Mouse (Mus musculus) adrenal gland, adult 8-10 months (tissue): ENCODE measurements at regions not wholly inside any gene's neighbourhood (a gene's known extent, or its start where the extent isn't known, plus 50 kb on each side); places are given as distances from the start of the nearest gene placed in this dataset.

ENCODE experiments used
- DNase-seq: peaks from one replicate; pipeline ENCODE4 v3.0.0; 2022

DNA sequence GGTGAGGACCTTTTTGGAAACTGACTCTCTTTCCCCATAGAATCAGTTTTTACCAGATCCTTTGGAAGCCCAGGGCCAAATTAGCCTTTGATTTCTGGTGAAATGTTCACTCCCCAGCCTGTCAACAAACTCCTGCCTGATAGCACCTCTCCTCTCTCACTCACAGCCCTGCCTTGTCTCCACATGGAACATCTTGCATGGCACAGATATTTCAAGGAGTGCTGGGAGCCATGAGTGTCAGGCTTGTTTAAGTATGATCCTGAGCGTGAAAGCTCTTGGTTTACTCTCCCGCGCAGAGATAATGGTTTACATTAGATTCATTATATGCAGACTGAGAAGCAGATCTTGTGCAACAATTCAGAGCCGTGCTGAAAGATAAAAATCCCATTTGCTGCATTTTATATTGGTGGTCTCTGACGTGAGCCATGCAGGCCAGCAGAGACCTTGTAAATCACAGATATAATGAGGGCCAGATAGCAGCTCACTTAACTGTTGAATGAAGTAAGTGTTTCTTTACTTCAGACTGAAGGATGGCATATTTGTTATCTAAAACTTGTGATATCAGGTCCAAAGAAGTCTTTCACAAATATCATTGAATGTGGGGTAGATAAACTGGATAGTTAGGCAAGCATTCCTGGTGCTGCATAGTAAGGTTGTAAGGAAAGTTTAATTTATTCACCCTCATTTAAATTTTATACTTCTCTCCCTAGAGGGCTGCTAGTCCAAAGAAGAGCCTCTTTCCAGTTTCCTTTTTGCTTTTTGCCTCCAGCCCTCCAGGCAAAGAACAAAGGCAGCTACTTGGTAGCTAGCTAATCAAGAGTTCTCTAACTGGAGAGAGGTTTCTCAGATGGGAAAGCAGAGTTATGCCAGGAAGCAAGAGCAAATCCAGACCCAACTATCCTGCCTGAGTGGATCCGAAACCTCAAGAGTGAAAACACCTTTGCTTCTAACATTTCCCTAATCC is 81.8 kb downstream of the Tbx18 start:
- no peak for DNase-seq

DNA sequence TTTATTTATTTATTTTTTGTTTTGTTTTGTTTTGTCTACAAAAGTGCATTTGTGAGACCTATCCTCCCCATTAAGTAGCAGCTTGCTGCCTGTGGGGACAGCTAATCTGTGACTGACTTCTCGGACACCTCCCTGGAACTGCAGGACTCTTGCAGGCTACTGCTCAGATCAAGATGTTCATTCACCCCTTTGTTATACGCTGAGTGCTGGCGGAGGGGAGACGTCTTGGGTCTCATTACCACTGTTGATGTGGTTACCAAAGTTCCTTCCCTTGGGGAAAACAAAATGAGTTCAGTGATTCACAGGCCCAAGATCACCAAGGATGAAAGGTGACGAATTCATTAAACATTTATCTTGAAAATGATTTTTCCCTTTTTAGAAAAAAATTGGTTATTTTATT is 82.7 kb downstream of the Tbx18 start:
- no peak for DNase-seq

DNA sequence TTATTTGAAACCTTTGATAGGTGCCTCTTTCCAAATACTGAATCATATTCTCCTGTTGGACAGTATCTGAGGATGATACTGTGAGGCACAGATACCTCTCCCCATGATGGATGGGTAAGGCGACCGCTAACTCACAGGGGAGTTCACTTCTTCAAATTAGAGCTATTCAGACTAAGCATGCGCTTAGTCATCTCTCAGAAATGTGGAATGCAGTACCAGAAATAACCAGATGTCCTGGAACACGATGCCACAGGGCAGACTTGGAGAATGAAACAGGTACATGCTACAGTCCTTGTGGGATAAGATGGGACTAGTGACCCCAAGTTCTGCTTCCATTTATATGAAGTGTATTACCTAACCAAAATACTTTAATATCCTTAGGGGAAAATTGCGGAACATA is 86.0 kb downstream of the Tbx18 start:
- no peak for DNase-seq

DNA sequence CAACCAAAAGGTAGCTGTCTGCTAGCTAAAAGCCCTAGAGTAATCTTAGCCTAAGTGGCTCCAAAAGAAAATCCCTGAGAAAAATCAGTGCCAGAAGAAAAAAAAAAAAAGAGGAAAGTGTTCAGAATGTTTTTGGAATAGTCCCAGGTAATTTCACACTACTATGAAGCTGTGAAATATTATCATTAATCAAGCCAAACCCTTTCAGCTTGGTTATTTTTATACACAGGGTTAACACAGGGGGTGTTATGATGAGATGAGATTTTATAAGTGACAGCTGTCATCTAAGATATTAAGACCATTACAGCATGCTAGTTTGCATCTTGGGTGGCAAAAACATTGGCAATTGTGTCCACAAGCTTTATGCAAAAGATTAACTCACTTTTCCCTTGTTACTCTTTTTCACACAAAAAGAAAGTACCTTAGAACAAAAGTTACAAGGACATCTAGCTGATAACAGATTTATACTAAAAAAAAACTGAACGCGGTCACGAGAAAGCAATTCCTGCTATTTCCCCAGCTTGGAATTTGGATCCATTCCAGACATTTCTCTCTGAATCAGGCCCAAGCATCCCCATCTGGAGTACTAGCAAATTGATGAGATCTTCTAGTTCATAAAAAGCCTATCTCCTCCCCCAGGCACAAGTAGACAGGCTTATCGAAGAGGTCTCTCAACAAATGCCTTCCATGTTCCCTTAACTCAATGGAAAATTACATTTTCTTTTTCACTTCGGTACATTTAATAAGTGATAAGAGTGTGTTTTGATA is 97.0 kb downstream of the Tbx18 start:
- DNase-seq = no peak

DNA sequence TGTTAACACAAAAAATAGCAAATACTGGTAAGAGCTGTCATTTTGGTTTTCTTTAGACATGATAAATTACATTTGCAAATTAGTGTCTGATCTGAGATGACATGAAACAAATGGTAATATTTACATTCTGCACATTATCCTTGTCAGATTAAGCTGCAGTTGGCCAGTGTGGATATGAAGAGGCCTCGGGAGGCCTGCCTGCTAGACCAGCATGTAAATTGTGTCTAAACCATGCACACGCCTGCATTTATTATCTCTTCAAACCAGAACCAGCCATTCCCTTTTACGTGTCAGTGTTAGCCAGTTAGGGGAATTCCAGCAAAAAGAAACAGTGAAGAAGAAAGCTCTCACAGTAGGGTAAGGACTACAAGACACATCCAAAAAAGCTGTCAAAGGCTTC is 104.6 kb downstream of the Tbx18 start:
- no peak for DNase-seq

DNA sequence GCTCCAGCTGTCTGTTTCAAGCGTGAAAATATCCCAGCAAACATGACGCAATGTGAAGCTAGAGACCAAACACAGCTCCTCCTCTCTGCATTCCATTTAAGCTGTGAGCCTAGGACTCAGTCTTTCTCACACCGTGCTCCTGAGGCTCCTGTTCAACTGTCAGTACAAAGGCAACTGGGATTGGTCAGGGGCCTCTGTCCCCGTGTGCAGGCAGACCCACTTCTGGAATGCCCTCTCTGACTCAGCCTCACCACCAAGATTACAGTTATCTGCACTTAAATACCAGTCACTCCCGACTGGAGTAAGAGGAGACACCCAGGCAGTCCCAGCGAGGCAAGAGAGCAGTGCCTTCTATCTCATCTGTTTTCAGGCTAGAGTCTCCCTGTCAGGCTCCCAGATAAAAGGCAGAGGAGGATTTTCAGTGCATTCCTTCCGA is 112.8 kb downstream of the Tbx18 start:
- DNase-seq = no peak

DNA sequence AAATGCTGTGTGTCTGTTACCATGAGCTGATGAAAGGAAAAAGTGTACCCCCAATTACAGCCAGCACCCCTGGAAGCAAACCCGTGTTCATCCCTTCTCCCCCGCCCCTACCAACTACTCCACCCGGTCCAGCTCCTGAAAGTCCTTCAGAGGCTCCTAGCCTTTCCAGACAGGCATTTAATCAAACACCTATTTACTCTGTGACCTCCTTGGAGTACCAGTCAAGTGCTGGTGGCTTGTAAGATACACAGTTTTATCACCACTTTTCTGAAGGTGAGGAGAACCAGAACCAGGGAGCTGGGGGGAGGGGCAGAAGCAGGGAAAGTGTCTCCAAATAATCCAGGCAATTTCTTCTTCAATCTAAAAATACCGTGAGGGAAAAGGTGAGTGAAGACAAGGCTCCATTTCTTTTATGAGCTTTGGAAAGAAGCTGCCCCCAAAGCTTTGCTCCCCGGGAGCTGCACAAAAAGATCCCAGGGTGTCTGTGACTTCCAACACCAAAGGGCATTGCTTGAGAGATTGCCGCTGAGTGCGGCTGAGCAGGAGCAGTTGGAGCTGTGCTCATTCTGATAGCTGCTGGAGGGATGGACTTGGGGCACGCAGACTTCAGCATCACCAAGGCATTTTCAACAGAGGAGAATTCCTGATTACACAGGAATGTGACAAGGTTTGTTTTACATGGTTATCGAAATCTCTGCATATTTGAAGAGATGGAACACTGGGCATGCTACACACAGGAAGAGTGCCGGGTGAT is 123.0 kb downstream of the Tbx18 start:
- DNase-seq = no peak

DNA sequence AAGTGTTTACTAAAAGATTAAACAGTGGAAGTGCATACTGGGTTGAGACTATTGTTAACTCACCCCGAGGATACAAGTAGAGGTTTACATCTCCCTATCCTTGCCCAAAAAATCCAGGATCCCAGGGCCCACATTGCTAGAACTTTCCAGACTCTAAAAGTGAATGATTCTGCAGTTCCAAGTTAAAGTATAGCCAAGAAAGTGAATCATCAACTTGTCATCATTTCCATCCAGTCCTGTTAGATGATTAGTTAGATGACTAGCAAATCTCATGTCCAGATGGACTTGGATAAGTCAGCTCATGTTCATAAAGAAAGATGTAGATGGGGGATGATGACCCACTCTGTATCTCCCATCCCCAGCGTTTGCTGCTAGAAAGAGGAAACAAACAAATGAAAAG is 155.5 kb downstream of the Tbx18 start:
- no peak for DNase-seq

DNA sequence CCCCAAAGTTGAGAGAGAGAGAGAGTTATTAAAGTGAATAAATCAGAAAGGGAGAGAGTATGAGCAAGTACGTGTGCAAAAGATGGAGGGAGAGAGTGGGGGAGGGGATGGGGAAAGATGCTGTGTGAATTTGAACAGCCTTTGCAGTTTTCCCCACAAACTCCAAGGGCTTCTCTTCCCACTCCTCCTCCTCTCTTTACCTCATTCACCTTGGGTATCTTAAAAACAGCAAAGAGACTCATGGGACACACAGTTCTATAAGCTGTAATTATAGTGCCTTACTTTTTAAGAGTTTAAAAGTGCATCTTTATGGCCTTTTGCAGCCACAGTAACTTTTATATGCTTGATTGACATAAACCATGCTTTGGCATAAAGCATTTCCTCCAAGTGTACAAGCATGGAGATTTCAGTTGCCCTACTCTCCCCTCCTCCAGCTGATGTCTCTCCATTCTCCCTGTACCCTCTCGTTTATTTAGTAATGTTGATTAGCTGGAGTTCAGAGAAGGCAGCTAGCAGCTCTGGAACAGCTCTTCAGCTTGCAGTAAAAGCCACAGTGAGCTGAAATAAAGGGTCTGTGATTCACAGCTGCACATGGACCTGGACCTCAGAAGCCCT is 156.7 kb downstream of the Tbx18 start:
- no peak for DNase-seq

DNA sequence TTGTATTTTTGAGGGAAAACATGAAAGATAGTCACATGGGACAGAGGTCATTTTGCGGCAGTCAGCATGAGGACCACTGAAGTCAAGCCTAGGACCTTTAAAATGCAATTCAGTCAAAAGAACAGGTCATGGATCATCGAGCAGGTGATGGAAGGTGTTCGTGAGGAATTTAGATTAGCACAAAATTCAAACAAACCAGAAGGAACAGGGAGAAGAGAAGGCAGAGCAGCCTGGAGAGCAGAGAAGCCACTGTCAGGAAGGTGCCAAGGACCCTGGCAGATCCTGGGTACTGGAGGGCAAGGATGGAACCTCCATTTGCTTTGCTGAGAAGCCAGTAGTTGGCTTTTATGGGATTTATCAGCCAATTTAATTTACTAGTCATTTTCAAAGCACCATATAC is 167.8 kb downstream of the Tbx18 start:
- no peak for DNase-seq

DNA sequence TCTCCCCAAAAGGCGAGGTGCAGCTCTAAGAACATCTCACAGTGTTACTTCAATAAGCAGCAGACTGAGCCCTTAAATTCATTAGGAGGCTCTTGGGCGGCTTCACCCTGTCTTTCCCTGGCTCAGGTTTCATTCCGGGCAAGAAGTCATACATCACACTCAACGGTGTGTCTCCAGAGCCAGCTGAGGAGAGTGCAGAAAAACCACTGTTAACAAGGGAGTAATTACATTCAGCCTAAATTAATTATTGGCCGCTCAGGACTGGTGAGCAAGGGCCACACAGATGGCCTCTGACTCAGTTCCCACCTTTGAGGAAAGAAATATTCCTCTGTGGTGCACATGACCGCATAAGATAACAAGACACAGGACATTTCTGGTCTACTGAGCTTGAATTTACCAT is 168.3 kb downstream of the Tbx18 start:
- DNase-seq = no peak

DNA sequence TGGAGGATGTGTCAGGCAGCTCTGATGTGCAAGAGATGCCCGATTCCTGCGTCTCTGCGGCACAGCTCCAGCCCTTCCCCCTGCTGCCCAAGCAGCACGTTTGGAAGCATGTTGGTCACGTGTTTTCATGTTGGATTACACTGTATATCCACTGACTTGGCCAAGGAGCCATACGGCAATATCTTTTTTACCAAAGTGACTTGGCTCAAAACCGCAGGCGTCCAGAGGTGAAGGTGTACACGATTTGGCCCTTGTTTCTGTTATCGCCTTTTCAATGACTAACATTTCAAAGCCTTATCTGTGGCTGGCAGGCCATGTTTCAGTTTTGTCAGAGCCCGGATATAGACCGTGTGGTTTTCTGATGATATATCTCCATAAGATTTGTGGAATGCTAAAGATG is 173.2 kb downstream of the Tbx18 start:
- no peak for DNase-seq

DNA sequence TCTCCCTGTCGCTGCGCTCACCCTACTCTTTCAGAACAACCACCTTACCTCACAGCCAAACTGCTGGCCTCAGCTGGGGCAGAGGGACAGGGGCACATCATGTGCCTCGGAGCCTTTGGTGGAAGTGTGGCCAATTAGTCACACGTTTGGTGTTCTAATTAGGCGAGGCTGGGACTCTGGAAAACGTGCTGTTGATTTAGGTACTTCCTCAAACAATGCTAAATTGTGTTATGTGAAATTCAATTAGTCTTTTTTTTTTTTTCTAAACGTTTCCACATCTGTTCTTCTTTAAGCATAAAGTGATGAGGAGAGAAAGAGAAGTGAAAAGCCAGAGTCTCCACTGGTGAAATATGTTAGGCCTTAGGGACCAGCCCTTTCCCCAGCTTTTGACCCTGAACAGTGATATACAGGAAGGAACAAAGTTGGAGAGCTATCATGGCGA is 174.1 kb downstream of the Tbx18 start:
- DNase-seq = no peak

DNA sequence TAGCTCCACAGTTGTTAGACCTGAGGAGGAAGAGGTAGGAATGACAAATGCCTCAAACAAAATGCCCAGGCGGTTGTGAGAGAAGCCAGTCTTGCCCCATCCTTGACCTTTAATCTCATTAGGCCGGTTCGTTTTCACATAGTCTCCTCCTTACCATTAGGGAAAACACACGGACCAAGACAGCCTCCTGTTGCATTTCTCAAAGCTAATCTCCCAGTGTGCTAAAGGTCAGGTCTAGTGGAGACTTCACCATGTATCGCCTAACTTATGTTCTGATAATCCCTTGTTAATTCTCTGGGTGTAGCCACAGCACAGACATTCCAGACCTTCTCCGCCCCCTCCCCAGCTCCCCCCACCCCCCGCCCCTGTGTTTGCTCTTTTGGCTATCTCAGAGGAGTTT is 174.5 kb downstream of the Tbx18 start:
- no peak for DNase-seq

DNA sequence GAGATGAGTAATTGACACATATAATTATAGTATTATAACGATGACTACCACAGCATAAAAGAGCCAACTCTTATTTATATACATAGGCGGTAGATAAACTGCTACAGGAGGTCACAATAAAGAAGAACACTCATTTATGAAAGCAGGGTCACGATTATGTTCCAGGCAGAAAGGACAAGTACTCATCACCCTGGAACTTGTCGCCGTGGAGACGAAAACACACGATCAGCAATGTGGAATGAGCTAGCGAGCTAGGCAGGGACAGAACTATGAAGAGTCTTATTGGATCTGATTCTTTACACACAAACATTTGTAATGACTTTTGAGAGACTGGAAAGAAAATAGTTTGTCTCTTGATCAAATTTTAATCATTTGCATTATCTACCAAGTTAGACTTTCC is 197.9 kb downstream of the Tbx18 start:
- DNase-seq = no peak

DNA sequence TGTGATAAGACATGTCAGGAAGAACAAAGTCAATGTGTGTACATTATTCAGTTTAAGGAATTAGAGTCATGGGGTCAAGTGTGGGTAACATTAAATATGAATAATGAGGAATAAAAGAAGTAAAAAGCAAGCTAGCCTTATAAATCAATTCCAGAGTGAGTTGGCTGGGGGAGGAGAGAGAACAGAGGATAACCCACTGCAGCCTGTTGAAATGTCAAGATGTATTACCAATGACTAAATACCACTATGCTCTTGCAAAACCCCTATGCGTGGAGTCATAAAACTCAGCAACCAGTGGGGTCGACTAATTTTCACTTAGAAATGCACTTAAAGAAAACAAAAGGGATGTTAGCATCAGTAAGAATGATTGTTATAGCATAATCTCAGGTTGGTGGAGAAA is 201.2 kb downstream of the Tbx18 start:
- DNase-seq = no peak

DNA sequence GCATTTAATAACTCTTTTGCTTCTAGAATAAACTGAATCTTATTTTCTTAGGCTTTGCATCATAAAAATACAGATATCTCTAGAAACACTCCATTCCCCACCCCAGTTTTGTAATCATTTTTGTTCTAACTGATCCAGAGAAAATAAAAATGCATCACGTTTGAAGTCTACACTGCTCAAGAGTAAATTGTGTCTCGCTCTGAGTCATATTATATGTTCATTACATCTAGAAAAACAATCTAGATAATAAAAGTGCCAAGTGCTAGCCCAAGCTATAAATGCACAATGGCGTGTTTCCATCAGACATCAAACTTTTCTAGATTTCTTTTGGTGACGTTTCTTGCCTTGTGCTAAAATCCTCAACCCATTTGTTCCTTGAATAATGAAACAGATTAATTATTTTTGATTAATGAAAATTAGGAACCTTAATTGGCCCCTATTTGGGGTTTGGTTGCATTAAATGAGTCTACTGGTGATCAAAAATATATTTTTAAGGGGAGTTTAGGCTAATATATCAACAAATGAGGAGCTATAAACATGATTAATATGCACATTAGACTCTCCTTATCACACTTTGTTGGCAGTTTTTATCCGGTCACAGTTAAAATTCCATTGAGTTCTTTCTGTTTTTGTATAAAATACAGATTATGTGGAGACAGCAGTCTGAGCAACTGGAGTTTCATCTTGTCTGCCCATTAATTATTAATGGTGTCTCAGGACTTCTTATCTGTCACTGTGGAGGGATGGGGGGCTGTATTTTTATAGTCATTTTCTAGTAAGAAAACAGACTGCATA is 206.0 kb downstream of the Tbx18 start:
- no peak for DNase-seq

DNA sequence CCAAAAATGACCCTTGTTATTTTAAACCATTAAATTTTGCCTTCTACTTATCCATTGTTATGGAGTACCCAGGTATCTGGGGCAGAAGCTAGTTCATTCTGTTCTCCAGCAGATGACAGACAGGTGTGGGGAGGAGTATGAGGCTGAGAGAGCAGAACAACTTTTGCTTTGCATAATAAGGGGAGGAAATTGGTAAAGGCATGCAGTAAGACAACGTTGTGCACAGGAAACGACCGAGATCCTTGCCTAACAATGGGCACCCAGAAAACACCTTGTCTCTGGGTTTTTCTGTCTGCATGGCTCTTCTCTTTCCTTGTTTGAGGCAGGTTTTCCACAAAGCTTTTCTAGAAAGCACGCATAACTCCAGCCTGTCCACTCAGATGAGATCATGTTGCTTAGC is 220.4 kb downstream of the Tbx18 start:
- no peak for DNase-seq

DNA sequence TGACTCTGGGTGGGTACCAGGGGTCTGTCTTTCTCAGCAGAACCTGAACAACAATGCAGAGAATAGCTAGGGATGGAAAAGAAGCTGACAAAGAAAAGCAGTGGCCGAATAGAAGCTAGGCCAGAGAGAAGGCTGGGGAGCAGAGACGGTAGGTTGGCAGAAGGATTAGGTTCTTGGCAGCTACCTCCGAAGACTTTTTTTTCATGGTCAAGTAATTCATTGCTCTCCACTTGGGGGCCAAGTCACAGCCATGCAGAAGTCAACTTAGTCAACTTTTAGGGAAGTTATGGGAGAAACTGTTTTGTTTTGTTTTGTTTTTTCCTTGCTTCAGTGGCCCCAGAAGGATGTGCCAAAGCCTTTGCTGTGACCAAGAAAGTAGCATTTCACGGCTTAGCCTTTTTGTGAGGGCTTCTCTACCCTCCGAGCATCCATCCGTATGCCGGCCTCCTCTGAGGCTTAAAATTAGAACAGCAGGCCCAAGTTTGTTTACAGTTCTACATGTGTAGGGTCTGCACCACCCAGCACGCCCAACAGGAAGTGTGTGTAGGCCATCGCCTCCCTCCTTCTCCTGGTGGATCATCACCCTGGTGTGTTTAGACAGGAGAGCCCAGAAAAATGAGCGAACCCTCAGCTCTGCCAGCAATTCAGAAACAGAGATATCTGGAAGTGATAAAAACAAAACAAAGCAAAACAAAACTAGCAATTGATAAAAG is 226.2 kb downstream of the Tbx18 start:
- DNase-seq = no peak

DNA sequence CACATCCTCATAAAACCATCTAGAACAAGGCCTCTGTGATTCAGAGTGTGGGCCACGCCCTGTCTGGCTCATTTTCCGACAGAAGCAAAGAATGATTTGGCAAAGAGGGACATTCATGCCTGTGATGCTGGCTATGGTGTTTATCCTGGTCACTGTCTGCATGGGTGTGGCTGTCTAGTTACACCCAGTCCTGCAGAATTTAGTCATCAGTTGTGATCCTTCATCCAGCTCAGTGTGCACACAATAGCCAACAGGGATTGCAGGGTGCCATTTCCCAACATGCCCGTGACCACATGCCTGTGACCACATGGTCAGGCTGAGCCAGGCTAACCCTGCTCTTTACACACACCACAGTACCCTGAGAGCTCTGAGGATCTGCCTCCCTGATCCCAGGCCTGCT is 208.8 kb upstream of the Cep162 start:
- DNase-seq = peak; percentile 2

DNA sequence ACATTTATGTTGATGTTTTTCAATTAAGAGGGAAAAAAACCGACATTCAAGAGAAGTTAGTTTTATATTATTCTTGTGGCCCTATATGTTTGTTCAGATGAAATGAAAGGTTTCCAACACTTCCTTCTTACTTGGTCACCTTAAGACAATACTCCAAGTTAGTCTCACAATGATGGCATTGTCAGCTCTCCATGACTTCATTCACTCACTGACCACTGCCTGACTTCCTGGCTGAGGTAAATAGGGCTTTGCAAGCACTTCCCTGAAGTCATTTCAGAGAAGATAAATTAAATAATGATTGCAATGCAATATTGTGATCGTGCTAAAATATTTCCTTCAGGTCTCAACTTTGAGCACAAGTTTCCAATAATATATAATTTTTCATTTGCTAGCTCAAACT is 197.9 kb upstream of the Cep162 start:
- DNase-seq = no peak
